Mouse (Mus musculus): ENCODE measurements around the gene Olfr378. TPM values are rescaled to one million over a fixed set of nuclear protein-coding genes. Genes with fewer than 3 reads are reported as not detected.

Olfr378 gene
- not detected in 2 replicates for polyA plus RNA-seq (2016; fragmentation: Nextera tagmentation; extraction: Ambion mirVana)

- Histone ChIP-seq H3K4me2 (replicated peaks) (no peak within 1 kb of the TSS), H3K4me1 (no peaks in the 10 kb centered on the region), H3K27me3 (no peaks in the 10 kb centered on the region), H3K4me3 (no peak within 1 kb of the TSS), H3K36me3 (no peaks in the 10 kb centered on the region), H3K9ac (no peak within 1 kb of the TSS), H3K9me3 (replicated peaks) (peaks cover 11% of the 10 kb centered on the region), H3K27ac (no peak within 1 kb of the TSS)
- WGBS: 100% methylated on average over 1 of the region's 1 CpGs
- ATAC-seq (ENCODE audit: low FRiP score): no peak
Observed at GRCm38 (mm10) chr11:73428377-73428776, at the start of gene Olfr378. Olfr378 (minus strand) TSS chr11:73428477.

DNA sequence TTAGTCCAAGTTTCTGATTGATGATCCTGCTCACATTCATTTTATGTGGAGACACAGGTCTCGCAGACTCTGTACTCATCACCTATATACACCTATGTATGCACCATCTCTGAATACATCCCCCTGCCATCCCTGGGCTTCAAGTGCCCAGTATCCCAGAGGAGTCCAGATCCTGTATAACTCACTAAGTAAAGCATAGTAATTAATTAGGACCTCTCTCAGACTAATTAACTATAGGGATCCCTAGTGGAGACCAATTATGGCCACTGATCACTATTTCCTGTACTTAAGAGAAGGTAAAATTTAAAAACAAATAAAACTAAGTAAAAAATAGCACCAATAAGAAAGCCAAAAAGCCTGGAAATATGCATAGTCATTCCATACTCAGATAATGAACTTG lies 29.1 kb upstream of the Olfr378 start, which contains the start of gene Olfr380:
TSS of gene Olfr380 (minus strand) at position 101 of the 400 bp plus-strand sequence.
- 87% methylated on average over 1 of the region's 1 CpGs for WGBS
- no peak within 1 kb of the TSS for H3K9ac ChIP-seq
- ATAC-seq (ENCODE audit: low FRiP score): no peak
- H3K4me3 ChIP-seq: no peak within 1 kb of the TSS
- no peaks in the 10 kb centered on the region for H3K27me3 ChIP-seq
- peaks cover 9% of the 10 kb centered on the region; the same call in 1 of the 2 replicates for H3K9me3 ChIP-seq (replicated peaks)
- H3K4me1 ChIP-seq: no peaks in the 10 kb centered on the region
- H3K4me2 ChIP-seq (replicated peaks): no peak within 1 kb of the TSS
- H3K36me3 ChIP-seq: no peaks in the 10 kb centered on the region
- no peak within 1 kb of the TSS for H3K27ac ChIP-seq

GRCm38 (mm10) chr11:73399514-73399913 lies 28.8 kb downstream of the Olfr378 start, which contains the start of gene Olfr1:
Olfr1 (minus strand) TSS chr11:73399614.
- Histone ChIP-seq H3K27ac (no peak within 1 kb of the TSS), H3K36me3 (no peaks in the 10 kb centered on the region)
- ATAC-seq (ENCODE audit: low FRiP score): no peak

GRCm38 (mm10) chr11:73395374-73395773 lies 32.9 kb downstream of the Olfr378 start:
- Histone ChIP-seq H3K4me3 (no peak overlapping the region), H3K27ac (no peak overlapping the region), H3K4me1 (no peaks in the 10 kb centered on the region), H3K36me3 (no peaks in the 10 kb centered on the region), H3K9ac (no peak overlapping the region), H3K27me3 (no peaks in the 10 kb centered on the region), H3K9me3 (replicated peaks) (peaks cover 4% of the 10 kb centered on the region), H3K4me2 (replicated peaks) (no peak overlapping the region)
- 75% methylated on average over 4 of the region's 4 CpGs for WGBS
- ATAC-seq (ENCODE audit: low FRiP score): no peak

More at GRCm38 (mm10) chr11:73399514-73399913, 28.8 kb downstream of the Olfr378 start, which contains the start of gene Olfr1:
- H3K9ac ChIP-seq: no peak within 1 kb of the TSS
- no peak within 1 kb of the TSS for H3K4me3 ChIP-seq
- no peaks in the 10 kb centered on the region for H3K27me3 ChIP-seq
- no peaks in the 10 kb centered on the region for H3K9me3 ChIP-seq (replicated peaks)
- H3K4me1 ChIP-seq: no peaks in the 10 kb centered on the region
- no peak within 1 kb of the TSS for H3K4me2 ChIP-seq (replicated peaks)

Other genes starting within 250 kb of the Olfr378 start
- gene Ctns, start 229.4 kb downstream of the Olfr378 start, polyA plus RNA-seq (2016; fragmentation: Nextera tagmentation; extraction: Ambion mirVana): 25.5 and 25.6 TPM in 2 replicates
- 2.4 TPM in 2 replicates for gene Shpk, start 229.0 kb downstream of the Olfr378 start, polyA plus RNA-seq (2016; fragmentation: Nextera tagmentation; extraction: Ambion mirVana)
- 0.14 TPM in 1 of 2 replicates, not detected in the other for gene Trpv1, start 194.2 kb downstream of the Olfr378 start, polyA plus RNA-seq (2016; fragmentation: Nextera tagmentation; extraction: Ambion mirVana)
- 0.04 TPM in 1 of 2 replicates, not detected in the other for gene Trpv3, start 161.1 kb downstream of the Olfr378 start, polyA plus RNA-seq (2016; fragmentation: Nextera tagmentation; extraction: Ambion mirVana)
- gene Aspa, start 98.9 kb downstream of the Olfr378 start, polyA plus RNA-seq (2016; fragmentation: Nextera tagmentation; extraction: Ambion mirVana): 0.27 and 0.70 TPM in 2 replicates
- not detected in 2 replicates for gene Gm49340, start 98.7 kb downstream of the Olfr378 start, polyA plus RNA-seq (2016; fragmentation: Nextera tagmentation; extraction: Ambion mirVana)
- gene Spata22, start 98.7 kb downstream of the Olfr378 start, polyA plus RNA-seq (2016; fragmentation: Nextera tagmentation; extraction: Ambion mirVana): 0.18 TPM in 1 of 2 replicates, not detected in the other
- gene Olfr20, start 77.7 kb downstream of the Olfr378 start, polyA plus RNA-seq (2016; fragmentation: Nextera tagmentation; extraction: Ambion mirVana): not detected in 2 replicates
- not detected in 2 replicates for gene Olfr376, start 57.2 kb downstream of the Olfr378 start, polyA plus RNA-seq (2016; fragmentation: Nextera tagmentation; extraction: Ambion mirVana)
- not detected in 2 replicates for gene Olfr1, start 28.9 kb downstream of the Olfr378 start, polyA plus RNA-seq (2016; fragmentation: Nextera tagmentation; extraction: Ambion mirVana)
- gene Olfr380, start 29.0 kb upstream of the Olfr378 start, polyA plus RNA-seq (2016; fragmentation: Nextera tagmentation; extraction: Ambion mirVana): not detected in 2 replicates
- not detected in 2 replicates for gene Olfr381, start 63.1 kb upstream of the Olfr378 start, polyA plus RNA-seq (2016; fragmentation: Nextera tagmentation; extraction: Ambion mirVana)
- not detected in 2 replicates for gene Olfr382, start 88.7 kb upstream of the Olfr378 start, polyA plus RNA-seq (2016; fragmentation: Nextera tagmentation; extraction: Ambion mirVana)
- gene Olfr385, start 164.5 kb upstream of the Olfr378 start, polyA plus RNA-seq (2016; fragmentation: Nextera tagmentation; extraction: Ambion mirVana): not detected in 2 replicates
- gene Olfr384, start 170.1 kb upstream of the Olfr378 start, polyA plus RNA-seq (2016; fragmentation: Nextera tagmentation; extraction: Ambion mirVana): not detected in 2 replicates

All from hindbrain, embryonic 12.5 days (tissue).